Mouse (Mus musculus) bone marrow macrophage, adult 2 months (primary cell): ENCODE measurements around the gene Nup37. TPM values are rescaled to one million over a fixed set of nuclear protein-coding genes. Genes with fewer than 3 reads are reported as not detected.

Source experiments
- H3K27ac ChIP-seq: 2 replicates; pipeline ENCODE4 v1.5.1; 2012; ENCODE audit warnings: low read depth, low read length; ENCODE audit not compliant: insufficient read depth
- H3K4me1 ChIP-seq: 2 replicates; pipeline ENCODE4 v1.6.1; 2012; ENCODE audit warnings: low read length; ENCODE audit not compliant: control insufficient read depth, insufficient read depth
- H3K4me3 ChIP-seq: 2 replicates; pipeline ENCODE4 v1.5.1; 2012; ENCODE audit warnings: mild to moderate bottlenecking, low read length, moderate library complexity; ENCODE audit not compliant: insufficient read depth
- CTCF ChIP-seq: IDR thresholded peaks from 2 replicates; pipeline ENCODE4 v1.5.1; 2012; ENCODE audit warnings: low read depth, mild to moderate bottlenecking, low read length, moderate library complexity
- POLR2A ChIP-seq: IDR thresholded peaks from 2 replicates; pipeline ENCODE4 v1.6.1; 2012; ENCODE audit warnings: mild to moderate bottlenecking, low read depth, low read length, borderline replicate concordance
- polyA plus RNA-seq: library from polyadenylated mRNA; stranded (reverse); fragments of >200 nt; gene quantifications from 2 replicates; pipeline ENCODE4 v1.2.4, GENCODE M21; 2012; ENCODE audit not compliant: missing spikeins, insufficient read depth, insufficient read length

Gene Nup37
- 13.3 and 14.6 TPM in 2 replicates for polyA plus RNA-seq

GRCm38 (mm10) chr10:88146707-88147477, at the start of gene Nup37, which contains the start of gene Parpbp:
Gene Nup37, plus strand, starts transcription at chr10:88146992.
Gene Parpbp, minus strand, starts transcription at chr10:88146941.
- Histone ChIP-seq H3K27ac (no peak within 1 kb of the TSS), H3K4me1 (peaks cover 17% of the 10 kb centered on the region), H3K4me3 (peak within 1 kb of the TSS; percentile 90)
- TF ChIP-seq POLR2A (no peak), CTCF (no peak)

- no peak overlapping the region for H3K4me3 ChIP-seq
- no peaks in the 10 kb centered on the region for H3K4me1 ChIP-seq
- no peak overlapping the region for H3K27ac ChIP-seq
- TF ChIP-seq POLR2A (no peak), CTCF (no peak)
Observed at GRCm38 (mm10) chr10:88106169-88106568, 40.6 kb upstream of the Nup37 start.

GRCm38 (mm10) chr10:88113290-88113689, 33.5 kb upstream of the Nup37 start:
- no peaks in the 10 kb centered on the region for H3K4me1 ChIP-seq
- H3K4me3 ChIP-seq: no peak overlapping the region
- no peak overlapping the region for H3K27ac ChIP-seq
- no peak for TF ChIP-seq CTCF
- TF ChIP-seq POLR2A: no peak

GRCm38 (mm10) chr10:88119721-88120120, 27.1 kb upstream of the Nup37 start:
- Histone ChIP-seq H3K4me1 (no peaks in the 10 kb centered on the region), H3K27ac (no peak overlapping the region), H3K4me3 (no peak overlapping the region)
- TF ChIP-seq CTCF (no peak), POLR2A (no peak)

- Histone ChIP-seq H3K27ac (no peak overlapping the region), H3K4me3 (no peak overlapping the region), H3K4me1 (no peaks in the 10 kb centered on the region)
- TF ChIP-seq POLR2A (no peak), CTCF (no peak)
Observed at GRCm38 (mm10) chr10:88135630-88136029, 11.2 kb upstream of the Nup37 start.

- peaks cover 13% of the 10 kb centered on the region for H3K4me1 ChIP-seq
- no peak for TF ChIP-seq CTCF
- no peak for TF ChIP-seq POLR2A
- H3K4me3 ChIP-seq: peak overlapping the region; percentile 90
- no peak overlapping the region for H3K27ac ChIP-seq
Observed at GRCm38 (mm10) chr10:88146187-88146586, 605 bp upstream of the Nup37 start.

GRCm38 (mm10) chr10:88150381-88150780, 3.6 kb downstream of the Nup37 start:
- H3K27ac ChIP-seq: no peak overlapping the region
- no peak overlapping the region for H3K4me3 ChIP-seq
- peaks cover 14% of the 10 kb centered on the region for H3K4me1 ChIP-seq
- TF ChIP-seq CTCF (no peak), POLR2A (no peak)

- peaks cover 12% of the 10 kb centered on the region for H3K4me1 ChIP-seq
- H3K4me3 ChIP-seq: peak overlapping the region; percentile 15; the same call in 1 of the 2 replicates
- TF ChIP-seq POLR2A: no peak
- no peak for TF ChIP-seq CTCF
- H3K27ac ChIP-seq: peak overlapping the region; percentile 39
Observed at GRCm38 (mm10) chr10:88151658-88152057, 4.9 kb downstream of the Nup37 start.

- H3K27ac ChIP-seq: no peak overlapping the region
- no peak overlapping the region for H3K4me3 ChIP-seq
- no peaks in the 10 kb centered on the region for H3K4me1 ChIP-seq
- no peak for TF ChIP-seq CTCF
- TF ChIP-seq POLR2A: no peak
Observed at GRCm38 (mm10) chr10:88162096-88162495, 15.3 kb downstream of the Nup37 start.

- no peaks in the 10 kb centered on the region for H3K4me1 ChIP-seq
- TF ChIP-seq CTCF (no peak), POLR2A (no peak)
- no peak overlapping the region for H3K4me3 ChIP-seq
- H3K27ac ChIP-seq: no peak overlapping the region
Observed at GRCm38 (mm10) chr10:88162676-88163075, 15.9 kb downstream of the Nup37 start.
